Mouse (Mus musculus) neural tube, embryonic 11.5 days (tissue): Measurements from ENCODE around the gene Abca1. TPM values are rescaled to one million over a fixed set of nuclear protein-coding genes. Genes with fewer than 3 reads are reported as not detected.

ENCODE experiments used
- ATAC-seq: fragments of 200-750 bp; cut with Nextera tagmentation; 2 replicates; pipeline ENCODE4 v1.8.0; 2017; ENCODE audit warnings: moderate number of reproducible peaks, mild to moderate bottlenecking, moderate TSS enrichment, moderate library complexity; ENCODE audit not compliant: insufficient read depth, low FRiP score, low TSS enrichment
- DNase-seq: peaks from one replicate; pipeline ENCODE4 v3.0.0-alpha.2; 2015; ENCODE audit warnings: low spot score
- H3K27ac ChIP-seq: fragments of 300-500 bp; sonication (generic); 2 replicates; pipeline ENCODE4 v1.5.1; 2014; ENCODE audit warnings: low read depth, mild to moderate bottlenecking, low read length
- H3K27me3 ChIP-seq: fragments of 300-500 bp; sonication (generic); 2 replicates; pipeline ENCODE4 v1.6.1; 2014; ENCODE audit warnings: mild to moderate bottlenecking, low read length, mixed read lengths; ENCODE audit not compliant: control insufficient read depth, insufficient read depth
- H3K36me3 ChIP-seq: fragments of 300-500 bp; sonication (generic); 2 replicates; pipeline ENCODE4 v1.6.1; 2014; ENCODE audit warnings: mild to moderate bottlenecking, low read length, moderate library complexity, mixed read lengths; ENCODE audit not compliant: control insufficient read depth, insufficient read depth
- H3K4me1 ChIP-seq: fragments of 300-500 bp; sonication (generic); 2 replicates; pipeline ENCODE4 v1.6.1; 2014; ENCODE audit warnings: low read length, mixed read lengths; ENCODE audit not compliant: control insufficient read depth, insufficient read depth
- H3K4me2 ChIP-seq: fragments of 300-500 bp; sonication (generic); 2 replicates; pipeline ENCODE4 v1.6.1; 2014; ENCODE audit warnings: low read depth, mild to moderate bottlenecking, moderate library complexity
- H3K4me3 ChIP-seq: fragments of 300-500 bp; sonication (generic); 2 replicates; pipeline ENCODE4 v1.5.1; 2014; ENCODE audit warnings: low read depth, low read length
- H3K9ac ChIP-seq: fragments of 300-500 bp; sonication (generic); 2 replicates; pipeline ENCODE4 v1.6.1; 2014; ENCODE audit warnings: mild to moderate bottlenecking, low read length
- H3K9me3 ChIP-seq: fragments of 300-500 bp; sonication (generic); 2 replicates; pipeline ENCODE4 v1.6.1; 2016; ENCODE audit warnings: low read length; ENCODE audit not compliant: control insufficient read depth
- WGBS: fragments of 180-500 bp; shearing (Covaris S2); extraction: QIAGEN DNeasy Blood & Tissue Kit; methylation state at CpG from one replicate; pipeline ENCODE4 v1.1.7; 2014; 5-methylcytosine and 5-hydroxymethylcytosine counted together
- polyA plus RNA-seq: library from polyadenylated mRNA; unstranded; fragments of >200 nt; fragmentation: Nextera tagmentation; extraction: Ambion mirVana; gene quantifications from 2 replicates; pipeline ENCODE4 v1.2.1, GENCODE M21; 2014

Abca1 gene
- polyA plus RNA-seq, 1 experiment from 2014 or later = 11.0 TPM

- H3K9ac ChIP-seq = no peak overlapping the region
- ATAC-seq = no peak
- no peak for DNase-seq
- no peak overlapping the region for H3K4me2 ChIP-seq
- no peak overlapping the region for H3K27ac ChIP-seq
- H3K36me3 ChIP-seq = no peaks in the 10 kb centered on the region
- H3K4me1 ChIP-seq = no peaks in the 10 kb centered on the region
- 87% methylated on average over 7 of the region's 7 CpGs for WGBS
- H3K9me3 ChIP-seq = no peaks in the 10 kb centered on the region
- H3K4me3 ChIP-seq = no peak overlapping the region
- no peaks in the 10 kb centered on the region for H3K27me3 ChIP-seq
Measured at GRCm38 (mm10) chr4:53134816-53135215, 24.9 kb downstream of the Abca1 start.

- Histone ChIP-seq H3K4me1 (no peaks in the 10 kb centered on the region), H3K27ac (no peak overlapping the region), H3K9me3 (no peaks in the 10 kb centered on the region), H3K27me3 (no peaks in the 10 kb centered on the region), H3K4me2 (no peak overlapping the region), H3K9ac (no peak overlapping the region), H3K4me3 (no peak overlapping the region), H3K36me3 (no peaks in the 10 kb centered on the region)
- ATAC-seq (no peak), DNase-seq (no peak)
- 86% methylated on average over 4 of the region's 4 CpGs for WGBS
Measured at GRCm38 (mm10) chr4:53133995-53134394, 25.7 kb downstream of the Abca1 start.

GRCm38 (mm10) chr4:53131538-53131937 lies 28.2 kb downstream of the Abca1 start:
- ATAC-seq (no peak), DNase-seq (no peak)
- no peak overlapping the region for H3K27ac ChIP-seq
- H3K4me2 ChIP-seq = no peak overlapping the region
- no peak overlapping the region for H3K4me3 ChIP-seq
- WGBS = 91% methylated on average over 5 of the region's 5 CpGs
- peaks cover 4% of the 10 kb centered on the region; the same call in 1 of the 2 replicates for H3K36me3 ChIP-seq
- H3K9ac ChIP-seq = no peak overlapping the region
- H3K27me3 ChIP-seq = no peaks in the 10 kb centered on the region
- no peaks in the 10 kb centered on the region for H3K9me3 ChIP-seq
- no peaks in the 10 kb centered on the region for H3K4me1 ChIP-seq

- ATAC-seq (no peak), DNase-seq (no peak)
- H3K4me3 ChIP-seq = no peak overlapping the region
- H3K4me2 ChIP-seq = no peak overlapping the region
- peaks cover 4% of the 10 kb centered on the region; the same call in 1 of the 2 replicates for H3K36me3 ChIP-seq
- no peak overlapping the region for H3K27ac ChIP-seq
- H3K9ac ChIP-seq = no peak overlapping the region
- H3K27me3 ChIP-seq = no peaks in the 10 kb centered on the region
- H3K9me3 ChIP-seq = no peaks in the 10 kb centered on the region
- no peaks in the 10 kb centered on the region for H3K4me1 ChIP-seq
- 66% methylated on average over 6 of the region's 6 CpGs for WGBS
Measured at GRCm38 (mm10) chr4:53130622-53131517, 28.8 kb downstream of the Abca1 start.

- DNase-seq (no peak), ATAC-seq (no peak)
- H3K27me3 ChIP-seq = no peaks in the 10 kb centered on the region
- no peaks in the 10 kb centered on the region for H3K9me3 ChIP-seq
- 91% methylated on average over 11 of the region's 11 CpGs for WGBS
- H3K4me2 ChIP-seq = no peak overlapping the region
- peaks cover 4% of the 10 kb centered on the region; the same call in 1 of the 2 replicates for H3K36me3 ChIP-seq
- H3K4me1 ChIP-seq = no peaks in the 10 kb centered on the region
- H3K9ac ChIP-seq = no peak overlapping the region
- H3K4me3 ChIP-seq = no peak overlapping the region
- no peak overlapping the region for H3K27ac ChIP-seq
Measured at GRCm38 (mm10) chr4:53129716-53130301, 29.9 kb downstream of the Abca1 start.

GRCm38 (mm10) chr4:53127266-53127665 lies 32.4 kb downstream of the Abca1 start:
- 85% methylated on average over 5 of the region's 5 CpGs for WGBS
- Histone ChIP-seq H3K4me2 (no peak overlapping the region), H3K9ac (no peak overlapping the region), H3K27me3 (no peaks in the 10 kb centered on the region), H3K27ac (no peak overlapping the region), H3K9me3 (no peaks in the 10 kb centered on the region), H3K4me3 (no peak overlapping the region), H3K36me3 (peaks cover 4% of the 10 kb centered on the region; the same call in 1 of the 2 replicates), H3K4me1 (no peaks in the 10 kb centered on the region)
- DNase-seq = no peak
- ATAC-seq = no peak

- peaks cover 4% of the 10 kb centered on the region; the same call in 1 of the 2 replicates for H3K36me3 ChIP-seq
Measured at GRCm38 (mm10) chr4:53126794-53127193, 32.9 kb downstream of the Abca1 start.

GRCm38 (mm10) chr4:53124837-53125490 lies 34.7 kb downstream of the Abca1 start:
- no peak overlapping the region for H3K4me3 ChIP-seq
- 93% methylated on average over 10 of the region's 10 CpGs for WGBS
- DNase-seq = no peak
- H3K9ac ChIP-seq = no peak overlapping the region
- H3K36me3 ChIP-seq = peaks cover 4% of the 10 kb centered on the region; the same call in 1 of the 2 replicates
- H3K27ac ChIP-seq = no peak overlapping the region
- H3K4me1 ChIP-seq = no peaks in the 10 kb centered on the region
- H3K27me3 ChIP-seq = no peaks in the 10 kb centered on the region
- no peaks in the 10 kb centered on the region for H3K9me3 ChIP-seq
- no peak for ATAC-seq
- H3K4me2 ChIP-seq = no peak overlapping the region

More at GRCm38 (mm10) chr4:53126794-53127193, 32.9 kb downstream of the Abca1 start:
- ATAC-seq = no peak
- H3K27me3 ChIP-seq = no peaks in the 10 kb centered on the region
- H3K4me3 ChIP-seq = no peak overlapping the region
- no peak overlapping the region for H3K4me2 ChIP-seq
- no peak for DNase-seq
- no peak overlapping the region for H3K27ac ChIP-seq
- WGBS = 97% methylated on average over 7 of the region's 7 CpGs
- no peaks in the 10 kb centered on the region for H3K4me1 ChIP-seq
- H3K9me3 ChIP-seq = no peaks in the 10 kb centered on the region
- H3K9ac ChIP-seq = no peak overlapping the region
